Mouse (Mus musculus) CH12F3 (cell line): ENCODE results near the gene Xirp1.

Experiments used
- in situ Hi-C: fragments of 300-500 bp; cut with MboI; formaldehyde crosslinking; loops from 2 replicates; pipeline ENCODE4 v1.14.3; 2020; ENCODE audit warnings: low sequenced_read_pairs

Gene Xirp1

DNA sequence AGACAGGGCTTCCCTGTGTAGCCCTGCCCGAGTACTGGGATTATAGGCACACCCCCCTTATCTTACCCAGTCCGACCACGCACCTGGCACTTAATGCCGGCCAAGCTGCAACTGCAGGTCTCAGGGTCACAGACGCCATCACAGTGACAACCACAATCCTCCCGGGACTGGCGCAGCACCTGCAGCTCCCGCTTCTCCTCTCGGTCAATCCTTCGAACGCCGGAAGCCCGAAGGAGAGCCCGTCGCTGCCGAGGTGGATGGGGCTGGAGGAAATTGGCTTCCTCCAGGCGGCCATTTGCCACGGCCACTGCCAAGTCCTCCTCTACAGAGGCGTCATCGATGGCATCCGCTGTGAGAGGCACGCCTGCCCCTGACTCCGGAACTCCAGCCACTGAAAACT, 50.1 kb downstream of the Xirp1 start:
- in situ Hi-C loops, result no loop called here

DNA sequence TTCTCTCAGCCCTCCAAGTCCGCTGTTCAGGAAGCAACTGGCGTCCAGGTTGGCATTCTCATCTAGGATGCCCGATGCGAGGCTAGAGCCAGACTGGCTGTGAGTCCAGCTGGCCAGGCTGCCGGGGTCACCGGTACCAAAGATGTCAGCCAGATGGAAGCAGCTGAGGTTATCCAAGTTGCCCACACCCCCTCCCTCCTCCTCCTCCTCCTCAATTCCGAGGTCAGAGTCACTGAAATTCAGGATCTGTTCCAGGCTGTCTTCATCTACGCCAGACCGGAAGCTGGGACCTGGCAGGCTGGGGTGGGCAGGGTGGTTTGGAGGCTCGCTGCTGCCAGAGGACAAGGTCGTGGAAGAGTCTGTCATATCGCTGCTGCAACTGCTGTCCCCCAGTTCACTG, 50.8 kb downstream of the Xirp1 start:
- in situ Hi-C loops, result no loop called here

DNA sequence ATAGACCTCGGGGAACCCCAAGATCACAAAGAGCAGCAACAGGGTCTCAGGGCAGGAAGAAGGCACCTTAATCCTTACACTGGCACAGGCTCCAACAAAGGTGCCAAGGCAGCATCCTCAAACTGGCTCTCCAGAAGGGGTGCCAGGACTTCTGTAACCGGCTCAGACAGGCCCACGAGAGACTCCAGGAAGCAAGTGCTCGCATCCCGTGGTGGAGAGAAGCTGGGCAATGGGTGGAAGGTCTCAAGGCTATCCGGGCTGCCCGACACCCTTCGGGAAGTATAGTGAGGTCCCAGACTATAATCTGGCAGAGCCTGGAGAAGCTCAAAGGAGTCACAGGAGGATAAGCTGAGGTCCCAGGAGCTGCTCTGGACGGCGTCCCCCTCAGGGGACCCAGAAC, 51.2 kb downstream of the Xirp1 start:
- in situ Hi-C loops, result no loop called here

DNA sequence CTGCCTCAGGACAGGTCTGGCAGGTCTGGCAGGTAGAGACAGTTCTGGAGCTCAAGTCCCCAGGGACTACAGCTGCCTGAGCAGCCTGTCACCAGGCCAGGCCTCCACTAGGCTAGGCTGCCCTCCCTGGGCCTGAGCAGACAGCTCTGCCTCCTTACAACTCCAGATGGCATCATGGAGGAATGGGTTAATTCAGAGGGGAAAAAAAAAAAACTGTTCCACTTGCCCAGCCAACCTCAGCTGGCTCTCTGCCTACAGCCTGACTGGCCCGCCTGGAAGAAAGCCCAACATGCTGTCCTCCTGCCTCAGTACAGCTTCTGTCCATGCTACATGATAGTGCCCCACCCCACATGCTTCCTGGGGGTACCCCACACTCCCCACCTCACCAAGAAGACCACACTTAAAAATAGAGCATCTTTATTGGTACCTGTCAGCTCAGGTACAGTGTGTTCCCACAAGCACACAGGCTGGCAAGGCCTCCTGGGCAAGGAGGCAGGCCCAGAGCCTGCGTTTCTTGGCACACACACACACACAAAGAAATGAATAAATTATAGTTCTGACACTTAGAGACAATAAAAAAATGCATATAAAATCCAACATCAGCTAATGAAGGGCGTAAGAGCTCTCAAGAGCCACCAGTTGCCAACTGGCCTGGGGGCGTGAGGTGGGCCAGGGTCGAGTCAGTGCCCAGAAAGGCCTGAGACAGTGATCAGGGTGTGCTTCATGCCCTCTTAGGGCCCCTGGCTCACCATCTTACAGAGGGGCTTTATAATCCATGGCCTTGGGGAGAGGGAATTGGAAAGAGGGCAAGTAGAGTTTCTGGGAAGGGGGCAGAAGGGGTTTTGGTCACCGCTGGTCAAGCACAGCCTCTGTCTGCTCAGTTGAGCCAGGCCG, 52.4 kb downstream of the Xirp1 start:
- in situ Hi-C loops, result no loop called here

DNA sequence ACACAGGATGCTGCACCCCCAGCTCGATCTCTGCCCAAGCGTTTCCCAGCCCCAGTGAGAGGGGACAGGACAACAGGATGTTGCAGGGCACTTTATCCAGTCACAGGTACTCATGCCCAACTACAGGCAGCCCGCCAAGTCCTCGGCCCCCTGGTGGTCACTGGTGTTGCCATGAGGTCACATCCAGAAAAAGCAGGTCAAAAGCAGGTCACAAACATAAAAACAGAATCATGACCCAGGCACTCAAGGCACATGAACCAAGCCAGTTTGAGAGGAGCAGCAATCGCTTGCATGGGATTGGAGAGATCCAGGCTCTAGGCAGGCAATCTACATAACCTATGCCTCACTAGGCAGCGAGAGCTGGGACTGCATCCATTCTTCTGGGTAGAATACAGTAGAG, 53.2 kb downstream of the Xirp1 start:
- in situ Hi-C loops, result no loop called here

DNA sequence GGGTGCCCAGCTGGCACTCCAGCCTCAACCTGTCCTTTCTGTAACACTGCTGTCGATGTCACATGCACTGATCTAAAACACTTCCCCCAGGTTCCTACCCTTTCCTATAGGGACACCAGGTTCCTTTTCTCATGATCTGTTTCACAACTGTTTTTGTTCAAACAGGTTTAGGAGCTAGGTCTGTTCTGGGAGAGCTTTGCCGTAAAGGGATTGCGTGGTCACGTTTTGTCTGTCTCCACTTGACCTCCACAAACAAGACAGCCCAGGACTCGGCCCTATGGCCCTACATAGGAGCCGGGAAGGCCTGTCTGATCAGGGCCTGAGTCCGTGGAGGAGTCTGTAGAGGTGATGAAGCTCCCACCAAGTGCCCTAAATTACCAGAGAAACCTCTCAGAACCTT, 53.6 kb downstream of the Xirp1 start:
- in situ Hi-C loops, result no loop called here

DNA sequence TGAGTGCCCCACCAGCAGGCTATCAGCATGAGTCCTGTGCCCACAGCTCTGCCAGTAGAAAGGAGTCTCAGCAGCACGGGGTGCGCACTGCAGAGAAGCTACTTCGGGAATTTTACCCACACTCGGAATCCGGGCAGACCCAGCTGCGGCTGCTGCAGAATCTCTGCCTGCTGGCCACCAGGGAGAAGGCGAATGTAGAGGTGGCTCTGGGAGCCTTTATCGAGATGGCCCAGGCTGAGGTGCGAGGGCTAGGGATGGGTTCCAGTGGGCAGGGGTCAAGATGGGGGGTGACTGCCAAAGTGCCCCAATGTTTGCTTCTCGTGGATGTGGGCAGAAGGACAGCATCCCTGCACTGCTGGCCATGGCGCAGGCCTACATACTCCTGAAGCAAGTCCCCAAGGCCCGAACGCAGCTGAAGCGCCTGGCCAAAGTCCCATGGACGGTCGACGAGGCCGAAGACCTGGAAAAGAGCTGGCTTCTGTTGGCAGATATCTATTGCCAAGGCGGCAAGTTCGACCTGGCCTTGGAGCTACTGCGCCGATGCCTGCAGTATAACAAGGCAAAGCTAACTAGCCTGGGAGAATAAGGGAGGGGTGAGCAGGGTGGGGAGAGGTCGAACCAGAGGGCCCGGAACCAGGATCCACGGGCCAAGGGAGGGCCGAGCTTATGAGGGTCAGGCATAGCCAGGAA, 57.0 kb downstream of the Xirp1 start:
- in situ Hi-C loops, result no loop called here

DNA sequence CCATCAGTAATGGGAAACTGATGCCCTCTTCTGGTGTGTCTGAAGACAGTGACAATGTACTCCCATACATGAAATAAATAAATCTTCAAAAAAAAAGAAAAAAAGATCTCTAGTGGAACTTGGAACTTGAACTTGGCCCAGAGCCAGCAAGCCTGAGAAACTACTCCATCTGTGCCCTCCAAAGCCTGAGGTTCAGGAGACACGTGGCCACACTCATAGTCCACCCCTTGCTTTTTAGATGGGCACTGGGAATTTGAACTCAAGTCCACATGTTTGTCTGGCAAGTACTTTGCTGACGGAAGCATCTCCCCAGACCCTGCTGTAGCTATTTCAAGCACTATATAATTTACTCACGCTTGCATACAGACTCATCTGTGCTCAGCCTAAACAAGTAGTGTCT, 58.2 kb downstream of the Xirp1 start:
- in situ Hi-C loops, result no loop called here

DNA sequence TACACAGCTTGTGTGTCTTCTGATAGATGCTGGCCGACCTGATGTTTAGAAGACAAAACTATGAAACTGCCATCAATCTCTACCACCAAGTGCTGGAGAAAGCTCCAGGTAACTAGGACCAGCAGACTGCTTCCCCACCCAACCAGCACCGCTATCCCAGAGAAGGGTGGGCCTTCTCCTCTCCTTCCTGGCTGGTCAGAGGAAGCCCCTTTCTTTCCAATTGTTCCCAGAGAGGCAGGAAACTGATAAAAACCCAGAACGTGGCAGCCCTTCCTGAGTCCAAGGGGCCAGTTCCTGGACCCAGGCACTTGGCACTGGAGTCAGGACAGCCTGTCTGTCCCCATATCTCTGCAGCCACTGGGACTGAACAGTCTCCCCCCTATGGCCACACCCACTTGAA, 59.2 kb downstream of the Xirp1 start:
- in situ Hi-C loops, result no loop called here
